Mouse (Mus musculus) retina, postnatal 7 days (tissue): ENCODE measurements at regions not wholly inside any gene's neighbourhood (a gene's known extent, or its start where the extent isn't known, plus 50 kb on each side); places are given as distances from the start of the nearest gene placed in this dataset.

Source experiments
- DNase-seq: peaks from one replicate; pipeline ENCODE4 v3.0.0-alpha.2; 2012; ENCODE audit warnings: low read depth, low spot score

GRCm38 (mm10) chr19:24622776-24623175 is 51.0 kb upstream of the Tmem252 start:
- no peak for DNase-seq

- no peak for DNase-seq
Measured at GRCm38 (mm10) chr19:24622309-24622708, 51.5 kb upstream of the Tmem252 start.

- DNase-seq = peak; percentile 51
Measured at GRCm38 (mm10) chr19:24621610-24622220, 52.1 kb upstream of the Tmem252 start.

GRCm38 (mm10) chr19:24615762-24616310 is 58.0 kb upstream of the Tmem252 start:
- DNase-seq = no peak

- no peak for DNase-seq
Measured at GRCm38 (mm10) chr19:24607884-24608283, 52.2 kb upstream of the Pip5k1b start.

- DNase-seq = no peak
Measured at GRCm38 (mm10) chr19:24606390-24606976, 50.8 kb upstream of the Pip5k1b start.
